Mouse (Mus musculus): ENCODE data around the gene Sgk2. TPM values are rescaled to one million over a fixed set of nuclear protein-coding genes. Genes with fewer than 3 reads are reported as not detected.
"Not testable (repeated sequence)": the region's sequence is repeated elsewhere in the genome, so short reads cannot be mapped to it uniquely, and the experiment has no call there.

Gene Sgk2
- total RNA-seq, 2 experiments from 2014 or later, result 0.55 to 1.1 TPM

DNA sequence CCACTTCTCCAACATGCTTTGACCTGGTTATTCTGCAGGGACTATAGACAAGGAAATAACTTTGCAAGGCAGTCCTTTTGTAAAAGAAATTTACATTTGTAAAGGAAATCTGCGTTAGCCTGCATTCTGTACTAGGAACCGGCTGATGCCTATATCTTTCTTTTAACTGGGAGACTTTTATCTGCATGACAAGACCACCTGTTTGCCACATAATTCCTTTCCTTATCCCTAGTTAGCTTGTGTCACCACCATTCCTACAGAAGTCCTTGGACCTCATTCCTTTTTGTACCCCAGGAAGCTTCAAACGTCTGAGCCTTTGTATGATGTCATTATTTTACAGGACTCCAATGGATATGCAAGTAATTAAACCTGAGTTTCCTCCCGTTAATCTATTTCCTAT lies 65.7 kb downstream of the Sgk2 start:
- DNase-seq (ENCODE audit: low spot score in 2 of 2), result no peak
- intact Hi-C loops (cut with DNase I), result no loop called here

DNA sequence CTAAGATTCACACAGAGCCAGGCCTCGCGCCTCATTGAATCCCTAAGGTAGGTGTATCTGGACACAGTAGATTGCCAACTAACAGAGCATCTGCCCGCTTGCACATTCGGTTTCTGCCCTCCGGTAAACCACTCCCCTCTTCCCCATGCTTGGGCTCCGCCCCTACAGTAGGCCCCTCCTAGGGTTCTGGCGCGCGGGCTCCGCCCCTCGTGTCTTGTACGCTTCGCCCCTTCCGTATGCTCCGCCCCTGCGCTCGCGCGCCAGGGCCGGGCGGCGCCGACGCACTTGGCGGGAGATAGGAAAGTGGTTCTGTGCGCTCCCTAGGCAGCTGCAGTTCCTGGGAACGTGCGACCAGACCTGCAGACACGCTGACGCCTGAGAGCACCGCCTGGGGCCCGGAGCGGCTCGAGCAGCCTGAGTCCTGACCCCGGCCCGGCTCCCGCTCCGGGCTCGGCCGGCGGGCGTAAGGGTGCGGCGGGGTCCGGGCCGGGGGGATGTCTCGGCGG lies 67.3 kb downstream of the Sgk2 start, which contains the start of gene Mybl2:
Gene Mybl2 (plus strand): TSS at position 353 of the 506 bp plus-strand sequence.
- intact Hi-C loops (cut with DNase I), result no loop called here
- DNase-seq (ENCODE audit: low spot score in 2 of 2), result peak; percentile 75 to 83

DNA sequence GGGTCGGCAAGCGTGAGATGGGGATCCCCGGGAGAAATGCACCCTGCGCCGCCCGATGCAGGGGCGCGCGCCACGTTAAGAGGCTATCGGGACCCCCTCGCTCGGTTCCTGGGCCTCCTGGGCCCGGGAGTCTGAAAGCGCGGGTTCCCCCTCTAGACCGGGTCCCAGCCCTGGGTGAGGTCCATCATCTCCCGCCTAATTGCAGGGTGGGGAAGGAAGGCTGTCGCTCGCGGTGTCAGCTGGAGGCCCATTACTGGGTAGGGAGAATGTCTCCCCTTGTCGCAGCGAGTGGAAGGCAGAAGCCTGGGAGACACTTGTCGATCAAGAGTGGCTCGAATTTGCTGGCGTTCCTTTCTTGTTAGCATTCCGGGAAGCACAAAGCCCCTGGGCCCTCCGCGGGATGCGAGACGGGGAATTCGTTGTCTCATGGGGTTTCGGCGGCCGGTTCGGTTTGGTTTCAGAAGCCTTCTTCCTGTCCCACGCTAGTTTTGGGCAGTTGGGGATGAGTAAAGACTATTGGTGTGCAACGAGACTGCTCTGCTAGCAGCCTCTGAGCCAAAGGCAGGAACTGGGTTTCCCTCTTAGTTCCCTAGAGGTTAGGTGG lies 67.9 kb downstream of the Sgk2 start:
- intact Hi-C loops (cut with DNase I), result no loop called here
- no peak for DNase-seq (ENCODE audit: low spot score in 2 of 2)

DNA sequence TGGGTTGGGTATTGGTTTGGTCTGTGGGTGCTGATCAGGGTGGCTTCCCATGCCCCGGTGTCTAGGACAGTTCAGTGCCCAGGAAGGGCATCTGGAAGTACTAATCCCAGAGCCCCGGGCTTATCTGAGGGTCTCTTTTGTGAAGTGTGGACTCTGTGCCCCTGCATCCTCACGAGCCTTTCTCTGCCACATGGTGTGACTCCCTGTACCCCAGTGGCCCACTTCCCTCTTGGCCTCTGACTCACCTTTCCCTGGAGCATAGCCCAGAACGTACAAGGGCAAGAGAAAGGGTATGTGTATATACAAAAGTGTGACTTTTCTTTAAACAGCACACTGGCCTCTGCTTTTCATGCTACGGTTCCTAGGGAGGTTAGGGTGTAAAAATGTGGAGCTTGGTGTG lies 68.6 kb downstream of the Sgk2 start:
- no peak for DNase-seq (ENCODE audit: low spot score in 2 of 2)
- intact Hi-C loops (cut with DNase I), result no loop called here

DNA sequence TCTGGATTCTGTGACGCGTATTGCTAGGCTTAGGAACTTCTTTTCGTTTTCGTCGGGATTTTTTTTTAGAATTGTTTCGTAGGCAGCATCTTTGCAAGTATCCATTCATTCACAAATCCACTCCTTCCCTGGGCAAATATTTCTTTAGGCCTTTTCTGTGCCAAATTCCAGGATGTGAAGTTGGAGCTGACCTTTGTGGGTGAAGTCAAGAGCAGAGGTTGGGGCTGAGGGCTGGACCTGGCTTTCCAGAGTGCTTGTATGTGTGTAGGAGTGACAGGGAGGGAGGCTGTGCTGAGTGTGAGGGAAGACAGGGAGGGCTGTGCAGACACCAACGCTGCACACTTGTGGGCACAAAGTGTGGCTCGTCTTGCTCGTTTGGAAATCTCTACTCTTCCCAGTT lies 69.5 kb downstream of the Sgk2 start:
- intact Hi-C loops (cut with DNase I), result no loop called here
- DNase-seq (ENCODE audit: low spot score in 2 of 2), result no peak

DNA sequence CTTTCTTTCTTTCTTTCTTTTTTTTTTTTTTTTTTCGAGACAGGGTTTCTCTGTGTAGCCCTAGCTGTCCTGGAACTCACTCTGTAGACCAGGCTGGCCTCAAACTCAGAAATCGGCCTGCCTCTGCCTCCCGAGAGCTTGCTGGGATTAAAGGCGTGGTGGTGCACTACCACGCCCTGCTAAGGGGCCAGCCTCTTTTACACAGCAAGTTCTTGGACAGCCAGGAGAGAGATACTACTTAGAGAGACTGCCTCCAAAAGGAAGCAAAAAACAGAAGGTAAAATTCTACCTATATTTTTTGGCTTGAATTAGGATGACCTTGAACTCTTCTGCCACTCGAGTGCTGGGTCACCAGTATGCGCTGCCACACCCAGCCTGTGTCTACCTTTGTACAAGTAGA lies 71.9 kb downstream of the Sgk2 start:
- DNase-seq (ENCODE audit: low spot score in 2 of 2); intact Hi-C loops (cut with DNase I): not testable (repeated sequence)

DNA sequence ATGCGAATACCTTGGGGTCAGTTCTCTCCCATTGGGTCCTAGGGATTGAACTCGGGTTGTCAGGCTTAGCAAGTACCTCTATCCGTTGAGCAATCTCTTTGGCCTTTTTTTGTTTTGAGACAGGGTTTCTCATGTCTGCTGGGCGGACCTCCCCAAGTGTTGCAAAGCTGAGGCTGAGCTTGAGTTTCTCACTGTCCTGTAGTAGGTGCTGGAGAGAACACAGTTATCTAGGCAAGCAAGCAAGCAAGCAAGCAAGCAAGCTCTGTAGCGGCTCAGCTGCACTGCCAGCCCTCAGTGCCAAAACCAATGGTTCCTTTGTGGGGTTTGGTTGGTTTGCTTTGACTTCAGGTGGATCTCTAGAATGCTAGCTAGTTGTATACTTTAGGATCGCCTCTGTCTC lies 73.5 kb downstream of the Sgk2 start:
- no peak for DNase-seq (ENCODE audit: low spot score in 2 of 2)
- intact Hi-C loops (cut with DNase I), result no loop called here

DNA sequence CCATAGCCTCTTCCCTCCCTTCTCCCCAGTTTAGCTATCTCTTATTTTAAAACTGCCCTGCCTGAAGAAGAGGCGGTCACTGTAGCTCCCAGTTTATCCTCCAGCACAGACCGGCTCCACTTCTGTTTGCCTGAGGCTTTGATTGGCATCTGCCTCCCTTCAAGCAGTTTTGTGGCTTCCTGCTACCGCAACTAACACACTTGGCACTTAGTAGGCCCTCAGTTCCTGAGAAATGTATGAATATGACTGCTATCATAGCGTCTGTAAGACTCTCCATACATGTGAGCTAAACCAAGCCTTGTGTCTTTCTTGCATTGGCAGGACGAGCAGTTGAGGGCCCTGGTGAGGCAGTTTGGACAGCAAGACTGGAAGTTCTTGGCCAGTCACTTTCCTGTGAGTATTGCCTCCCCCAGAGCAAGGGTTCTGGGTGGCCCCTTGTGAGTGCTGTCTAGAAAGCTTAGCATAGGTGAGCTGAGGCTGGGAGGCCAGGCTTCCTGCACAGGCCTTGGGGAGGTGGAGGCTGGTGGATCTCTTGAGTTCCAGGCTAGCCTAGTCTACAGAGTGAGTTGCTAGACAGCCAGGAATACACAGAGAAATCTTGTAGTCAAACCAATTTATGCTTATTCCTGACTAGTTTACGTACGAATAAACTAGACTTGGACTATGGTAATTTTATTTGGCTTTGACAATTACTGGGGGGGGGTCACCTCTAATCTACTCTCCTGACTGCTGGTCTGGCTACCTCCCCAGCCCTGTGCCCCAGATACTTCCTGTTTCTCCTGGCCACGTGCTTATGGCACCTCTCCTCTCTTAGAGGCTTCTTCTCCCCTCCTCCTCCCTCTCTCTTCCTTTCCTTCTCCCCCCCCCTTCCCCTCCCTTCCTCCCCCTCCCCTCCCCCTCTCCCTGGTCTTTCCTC lies 74.3 kb downstream of the Sgk2 start:
- intact Hi-C loops (cut with DNase I), result no loop called here
- DNase-seq (ENCODE audit: low spot score in 2 of 2), result no peak

DNA sequence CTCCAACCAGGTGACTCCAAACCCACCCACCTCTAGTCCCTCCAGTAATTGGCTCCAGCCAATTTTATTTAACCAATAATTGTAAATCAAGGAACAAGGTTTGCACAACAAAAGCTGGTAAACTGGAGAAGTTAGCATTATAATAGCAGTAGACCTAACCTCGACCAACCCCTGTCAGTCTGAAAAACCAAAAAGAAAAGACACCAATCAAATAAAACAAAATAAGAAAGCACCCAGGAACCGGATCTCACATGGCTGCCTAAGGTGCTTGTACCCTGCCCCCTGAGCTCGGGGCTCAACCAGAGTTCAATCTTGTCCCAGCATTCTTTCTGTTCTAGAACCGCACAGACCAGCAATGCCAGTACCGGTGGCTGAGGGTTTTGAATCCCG lies 75.0 kb downstream of the Sgk2 start:
- intact Hi-C loops (cut with DNase I), result no loop called here
- no peak for DNase-seq (ENCODE audit: low spot score in 2 of 2)

Other genes starting within 250 kb of the Sgk2 start
- 100 to 1,000 TPM; 112 to 115 TPM for gene Srsf6, start 55.8 kb upstream of the Sgk2 start, total RNA-seq (2021)
- 10 to 100 TPM; 24.1 to 24.9 TPM for gene L3mbtl1, start 43.9 kb upstream of the Sgk2 start, total RNA-seq (2021)
- 10 to 100 TPM; 29.8 to 30.6 TPM for gene Ift52, start 30.0 kb downstream of the Sgk2 start, total RNA-seq (2021)
- 1 to 10 TPM; 2.0 to 2.4 TPM for gene Mybl2, start 67.4 kb downstream of the Sgk2 start, total RNA-seq (2021)
- not detected for gene Gtsf1l, start 100.5 kb downstream of the Sgk2 start, total RNA-seq (2021)
- gene Tox2, start 215.8 kb downstream of the Sgk2 start, total RNA-seq (2021), result 10 to 100 TPM; 22.0 to 27.4 TPM